Mouse (Mus musculus): ENCODE measurements around the gene Spata17. TPM values are rescaled to one million over a fixed set of nuclear protein-coding genes. Genes with fewer than 3 reads are reported as not detected.

Spata17 gene
- 0.18 TPM in 1 of 2 replicates, not detected in the other for polyA plus RNA-seq (2012; rRNA removed)

DNA sequence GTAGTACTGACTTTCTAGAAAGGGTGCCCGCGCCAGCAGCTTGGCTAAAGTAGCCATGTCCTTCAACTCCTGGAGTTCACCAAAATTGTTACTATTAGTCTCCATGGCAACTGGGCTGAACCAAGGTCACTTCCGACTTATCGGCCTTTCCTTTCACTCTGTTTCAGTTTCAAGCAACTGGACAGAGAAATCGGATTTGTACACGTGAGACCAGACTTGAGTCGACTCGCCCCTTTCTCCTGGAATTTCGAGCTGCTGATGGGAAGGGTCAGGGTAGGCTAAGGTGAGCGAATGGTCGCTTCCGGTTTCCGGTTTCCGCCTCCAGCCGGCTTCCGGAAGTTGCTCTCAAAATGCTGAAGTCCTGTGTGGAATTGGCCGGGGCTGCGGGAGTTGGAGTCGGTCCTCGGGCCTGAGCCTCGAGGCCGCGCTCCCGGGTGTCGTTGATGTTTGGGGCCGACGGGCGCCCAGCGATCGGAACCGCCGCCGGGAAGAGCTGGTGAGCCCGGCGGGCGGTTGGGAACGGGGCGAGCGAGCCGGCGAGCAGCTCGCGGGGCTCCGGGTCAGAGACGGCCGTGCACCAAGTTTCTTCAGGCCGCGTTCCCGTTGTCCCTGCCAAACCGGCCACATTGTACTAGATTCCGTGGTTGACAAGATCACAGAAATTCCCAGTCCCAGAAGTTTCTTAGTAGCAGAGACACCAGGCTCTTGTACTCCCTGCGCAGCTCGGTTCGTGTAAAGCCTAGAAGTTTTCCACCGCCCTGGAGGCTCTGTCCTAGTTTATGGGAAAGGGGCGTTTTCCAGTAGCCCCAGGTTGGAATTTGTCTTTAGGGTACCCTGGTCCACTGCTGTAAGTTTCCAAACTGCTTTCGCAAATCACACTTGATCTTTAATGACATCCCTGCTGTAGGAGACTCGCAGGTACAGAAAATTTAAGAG, at the start of gene Spata17, which contains the start of gene Gpatch2:
TSS of gene Spata17 (minus strand) at position 285 of the 936 bp plus-strand sequence.
TSS of gene Gpatch2 (plus strand) at position 328 of the 936 bp plus-strand sequence.
- DNase-seq (ENCODE audit: low spot score): peak; percentile 61

DNA sequence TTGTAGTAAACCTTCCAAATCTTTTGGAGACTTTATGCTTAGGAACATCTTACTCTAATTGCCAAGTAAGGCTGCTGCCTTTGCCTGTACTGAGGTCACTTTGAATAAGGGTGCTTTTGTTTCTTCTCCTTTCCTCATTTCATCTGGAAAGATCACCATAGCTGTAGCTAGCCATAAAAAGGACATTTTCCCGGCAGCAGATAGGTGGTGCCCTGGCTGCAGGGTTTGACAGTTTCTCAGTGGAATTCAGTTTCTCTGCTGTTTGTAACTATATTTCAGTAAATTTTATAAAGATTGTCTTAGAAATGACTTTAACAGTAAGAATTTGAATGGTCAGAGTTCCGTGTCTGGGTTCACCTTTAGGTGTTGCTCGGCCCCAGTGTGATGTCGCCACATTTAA, 43.5 kb upstream of the Spata17 start:
- no peak for DNase-seq (ENCODE audit: low spot score)

DNA sequence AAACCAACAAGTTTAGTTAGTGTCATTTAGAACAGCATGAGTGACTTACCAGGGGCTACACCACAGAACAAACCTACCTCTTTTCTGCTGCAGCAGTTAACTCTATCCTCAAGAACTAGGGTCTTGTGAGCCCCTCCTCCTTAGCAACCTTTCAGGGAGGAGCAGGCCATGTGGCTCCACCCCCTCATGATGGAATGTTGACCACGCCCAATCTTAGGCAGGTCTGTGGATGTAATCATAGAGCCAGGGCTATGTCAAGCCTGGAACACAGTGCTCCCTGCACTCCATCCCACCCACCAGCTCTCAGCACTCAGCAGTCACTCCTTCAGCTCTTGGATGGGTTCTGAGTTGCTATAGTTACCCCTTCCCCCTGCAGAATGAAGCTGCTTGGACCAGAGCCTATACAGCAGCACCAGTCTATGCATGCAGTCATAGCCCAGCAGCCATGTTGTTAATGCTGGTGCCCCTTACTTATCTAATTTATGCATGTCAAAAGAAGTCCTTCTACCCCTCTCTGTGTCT, 35.5 kb upstream of the Spata17 start:
- DNase-seq (ENCODE audit: low spot score): no peak

DNA sequence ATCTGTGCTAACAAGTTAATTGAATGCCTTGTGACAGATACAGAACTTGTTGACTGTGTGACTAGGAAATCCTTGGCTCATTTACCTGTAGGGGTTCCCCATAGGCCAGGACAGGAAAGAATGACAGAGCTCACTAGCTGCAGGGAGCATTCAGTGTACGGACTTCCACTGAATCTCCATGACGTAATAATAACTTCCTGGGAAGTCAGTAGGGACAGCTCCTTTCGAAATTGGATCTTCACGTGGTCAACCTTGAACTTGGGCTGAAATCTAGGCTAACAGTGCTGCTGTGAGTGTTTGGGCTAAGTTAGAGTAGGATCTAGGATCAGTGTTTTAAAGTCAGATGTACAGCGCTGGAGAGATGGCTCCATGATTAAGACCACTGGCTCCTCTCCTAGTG, 29.5 kb upstream of the Spata17 start:
- DNase-seq (ENCODE audit: low spot score): no peak

DNA sequence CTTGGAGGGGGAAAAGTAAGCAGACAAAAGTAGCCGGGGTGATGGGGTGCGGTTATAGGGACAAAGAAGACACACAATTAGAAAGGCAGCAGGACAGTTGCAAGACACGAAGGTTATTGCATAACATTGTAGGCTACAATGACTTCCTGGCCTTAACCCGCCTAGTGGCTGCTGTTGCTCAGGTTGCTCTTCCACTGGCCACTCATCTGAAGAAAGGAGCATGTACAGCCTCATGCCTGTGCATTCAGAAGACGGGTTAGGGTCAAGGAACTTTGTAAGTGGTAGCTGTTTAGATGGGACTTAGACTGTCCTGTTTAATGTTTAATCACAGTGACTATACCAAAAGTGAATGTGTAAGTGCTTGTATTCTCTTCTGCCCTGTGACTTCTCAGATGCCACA, 26.1 kb upstream of the Spata17 start:
- DNase-seq (ENCODE audit: low spot score): no peak

DNA sequence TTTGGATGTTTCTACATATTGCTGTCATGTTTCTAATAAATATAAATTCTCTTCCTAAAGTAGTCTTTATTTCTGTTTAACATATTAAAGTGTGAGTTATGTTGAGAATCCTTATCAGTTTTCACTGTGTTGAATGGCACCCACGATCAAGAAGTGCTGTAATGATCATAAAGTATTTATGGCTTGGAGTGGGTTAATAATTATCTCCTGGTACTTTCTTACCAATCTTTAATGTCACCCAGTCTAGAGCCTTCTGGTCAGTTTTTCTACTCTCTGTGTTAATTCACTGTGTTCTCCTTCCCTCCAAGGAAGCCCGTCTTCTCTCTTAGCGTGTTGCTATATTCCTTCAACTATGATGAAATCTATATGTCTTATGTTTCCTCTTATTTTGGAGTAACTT, 25.0 kb upstream of the Spata17 start:
- no peak for DNase-seq (ENCODE audit: low spot score)

DNA sequence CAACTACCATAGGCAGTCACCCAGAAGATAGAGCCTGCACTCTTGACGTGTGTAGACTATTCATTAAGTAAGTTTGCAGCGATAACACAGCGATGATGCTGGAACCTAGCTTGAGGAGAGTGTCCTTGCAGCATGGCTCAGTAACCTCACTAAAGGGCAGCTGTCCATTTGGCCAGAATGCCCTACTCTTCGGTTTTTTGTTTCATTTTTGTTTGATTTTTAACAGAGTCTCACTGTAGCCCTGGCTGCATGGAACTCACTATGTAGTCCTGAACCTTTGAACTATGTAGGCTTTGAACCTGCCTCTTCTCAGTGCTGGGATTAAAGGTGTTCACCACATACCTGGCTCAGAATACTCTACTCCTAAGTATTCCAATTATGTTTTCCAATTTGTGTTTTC, 22.8 kb upstream of the Spata17 start:
- DNase-seq (ENCODE audit: low spot score): no peak

DNA sequence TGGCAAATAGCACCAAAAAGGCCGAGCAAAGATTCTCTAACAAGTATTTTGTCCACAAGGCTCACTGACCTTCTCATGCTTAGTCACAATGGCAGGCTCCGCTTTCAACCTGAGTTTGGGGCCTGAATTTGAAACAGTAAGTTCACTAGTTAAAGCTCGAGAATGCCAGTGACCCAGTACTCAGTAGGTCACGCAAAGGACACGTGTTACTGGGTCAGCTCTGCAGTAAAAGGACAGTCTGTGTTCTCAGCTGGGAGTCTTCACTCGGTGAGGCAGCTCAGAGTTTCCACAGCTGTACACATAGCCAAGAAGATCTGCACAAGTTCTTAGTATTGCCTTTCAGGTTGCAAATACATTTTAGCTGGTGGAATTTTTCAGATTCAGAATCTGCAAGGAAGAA, 21.0 kb upstream of the Spata17 start:
- DNase-seq (ENCODE audit: low spot score): no peak

DNA sequence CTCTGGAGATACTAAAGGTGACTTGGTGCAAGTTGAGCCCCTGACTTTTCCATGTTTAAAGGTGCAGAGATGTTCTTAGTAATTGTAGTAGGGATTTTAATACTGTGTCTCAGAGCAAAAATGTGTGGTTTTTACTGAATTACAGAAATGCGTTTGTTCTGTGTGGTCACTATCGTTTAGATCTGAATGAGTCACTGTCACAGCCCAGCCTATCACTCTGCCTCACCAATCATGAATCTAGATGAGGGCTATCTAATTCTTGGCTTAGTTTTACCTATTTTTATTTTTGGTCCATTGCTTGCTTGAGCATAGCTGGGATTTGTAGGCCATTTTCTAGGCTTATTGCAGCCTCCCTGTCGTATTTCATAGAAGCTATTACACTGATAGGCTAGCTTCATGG, 19.9 kb upstream of the Spata17 start:
- no peak for DNase-seq (ENCODE audit: low spot score)

DNA sequence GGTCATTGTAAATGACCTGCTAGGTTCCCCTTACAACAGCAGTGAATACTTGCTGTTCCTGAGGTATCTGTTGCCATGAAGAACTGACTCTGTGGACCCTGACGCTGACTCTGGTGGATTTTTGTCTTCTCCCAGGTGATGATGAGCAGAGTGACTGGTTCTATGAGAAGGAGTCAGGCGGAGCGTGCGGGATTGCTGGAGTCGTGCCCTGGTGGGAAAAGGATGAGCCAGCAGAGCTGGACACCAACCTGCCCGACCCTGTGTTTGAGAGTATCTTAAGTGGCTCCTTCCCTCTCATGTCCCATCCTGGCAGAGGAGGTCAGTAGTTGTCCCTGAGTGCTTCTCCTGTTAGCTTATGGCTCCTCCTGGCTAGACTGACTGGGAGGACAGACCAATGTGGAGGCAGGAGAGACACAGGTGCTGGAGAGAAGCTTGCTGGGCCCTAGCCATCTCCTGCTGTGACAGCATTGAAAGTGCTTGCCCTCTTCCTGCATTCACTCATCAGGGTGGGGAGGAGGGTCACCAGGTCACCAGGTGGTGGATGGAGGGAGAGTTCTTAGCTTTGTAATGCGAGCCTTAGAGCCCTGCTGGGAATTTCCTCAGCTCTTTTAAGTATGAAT, 17.8 kb upstream of the Spata17 start:
- no peak for DNase-seq (ENCODE audit: low spot score)

DNA sequence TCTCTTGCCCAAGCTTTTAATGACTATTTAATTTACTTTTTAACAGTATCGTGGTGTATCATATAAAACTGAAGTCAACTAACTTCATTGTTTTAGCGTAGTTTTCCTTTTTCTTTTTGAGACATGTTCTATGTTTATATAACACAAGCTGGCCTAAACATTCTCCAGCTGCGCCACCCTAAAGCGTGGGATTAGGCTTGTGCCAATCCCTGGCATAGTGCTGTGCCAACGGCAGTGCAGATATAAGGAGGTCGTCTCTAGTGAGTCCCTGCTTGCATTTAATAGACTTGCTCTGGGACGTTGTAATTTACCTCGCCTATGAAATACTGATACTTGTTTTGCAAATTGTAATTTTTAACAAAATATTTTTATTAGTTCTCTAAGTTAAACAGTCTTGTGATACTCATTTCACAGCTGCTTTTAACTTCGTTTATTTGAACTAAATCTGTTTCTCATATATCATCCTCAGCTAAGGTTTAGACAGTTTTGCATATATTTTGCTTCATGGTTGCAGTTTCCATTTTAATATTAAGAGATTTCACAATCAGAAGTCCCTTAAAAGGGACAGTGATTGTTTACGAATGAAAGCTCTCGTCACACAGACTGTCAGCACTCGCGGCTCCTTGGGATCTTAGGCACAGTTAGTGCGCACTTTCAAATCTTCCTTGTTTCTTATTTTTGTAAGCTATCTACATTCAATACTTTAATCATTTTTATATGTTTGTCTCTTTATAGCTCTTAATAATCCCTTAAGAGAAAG, 17.1 kb upstream of the Spata17 start:
- no peak for DNase-seq (ENCODE audit: low spot score)

DNA sequence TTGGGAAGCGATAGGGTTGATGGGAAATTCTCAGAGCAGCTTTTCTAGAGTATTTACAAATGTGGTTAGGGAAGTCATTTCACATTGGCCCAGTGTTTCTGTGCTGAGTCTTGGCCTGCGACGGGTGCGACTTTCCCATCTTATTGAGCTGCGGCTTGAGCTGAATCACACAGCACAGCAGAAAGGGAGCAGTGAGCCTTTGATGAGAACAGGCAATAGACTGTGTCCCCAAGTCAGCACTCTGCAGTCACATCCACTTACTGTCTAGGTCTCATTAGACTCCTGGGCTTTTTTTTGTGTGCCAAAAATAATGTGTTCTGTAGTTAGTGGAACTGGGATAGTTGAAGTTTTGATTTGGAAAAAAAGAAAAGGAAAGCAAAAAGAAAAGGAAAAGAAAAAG, 15.0 kb upstream of the Spata17 start:
- DNase-seq (ENCODE audit: low spot score): no peak

DNA sequence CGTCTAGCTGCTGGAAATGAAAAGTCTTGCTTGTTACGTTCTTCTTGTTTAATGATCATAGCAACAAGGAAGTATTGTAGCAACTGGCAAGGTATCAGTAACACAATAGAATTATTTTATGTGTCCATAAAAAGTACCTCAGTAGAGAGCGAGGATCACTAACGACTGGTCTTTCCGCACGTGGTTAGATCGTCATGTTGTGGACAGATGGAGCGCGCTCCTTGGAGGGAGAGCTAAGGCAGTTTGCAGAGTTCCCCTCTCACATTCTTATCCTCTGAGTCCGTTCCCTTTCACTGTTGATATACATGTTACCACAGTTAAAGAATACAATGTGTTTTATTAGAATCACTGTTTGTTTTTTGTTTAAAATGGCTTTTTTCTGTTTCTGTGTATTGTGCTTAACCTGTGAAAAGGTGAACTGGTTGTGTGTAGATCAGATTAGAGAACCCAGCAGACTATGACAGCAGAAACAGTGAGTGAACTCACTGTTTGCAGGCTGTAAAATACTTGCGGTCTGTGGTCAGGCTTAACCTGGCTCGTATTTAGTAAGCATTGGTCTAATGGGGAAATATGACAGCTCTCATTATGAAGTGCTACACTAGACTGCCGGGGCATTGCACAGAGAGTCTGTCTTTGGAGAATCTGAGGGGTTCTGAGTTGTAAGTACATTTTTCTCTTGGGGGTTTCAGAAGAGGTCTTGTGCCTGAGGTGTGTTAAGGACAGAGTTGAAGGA, 13.3 kb upstream of the Spata17 start:
- no peak for DNase-seq (ENCODE audit: low spot score)

DNA sequence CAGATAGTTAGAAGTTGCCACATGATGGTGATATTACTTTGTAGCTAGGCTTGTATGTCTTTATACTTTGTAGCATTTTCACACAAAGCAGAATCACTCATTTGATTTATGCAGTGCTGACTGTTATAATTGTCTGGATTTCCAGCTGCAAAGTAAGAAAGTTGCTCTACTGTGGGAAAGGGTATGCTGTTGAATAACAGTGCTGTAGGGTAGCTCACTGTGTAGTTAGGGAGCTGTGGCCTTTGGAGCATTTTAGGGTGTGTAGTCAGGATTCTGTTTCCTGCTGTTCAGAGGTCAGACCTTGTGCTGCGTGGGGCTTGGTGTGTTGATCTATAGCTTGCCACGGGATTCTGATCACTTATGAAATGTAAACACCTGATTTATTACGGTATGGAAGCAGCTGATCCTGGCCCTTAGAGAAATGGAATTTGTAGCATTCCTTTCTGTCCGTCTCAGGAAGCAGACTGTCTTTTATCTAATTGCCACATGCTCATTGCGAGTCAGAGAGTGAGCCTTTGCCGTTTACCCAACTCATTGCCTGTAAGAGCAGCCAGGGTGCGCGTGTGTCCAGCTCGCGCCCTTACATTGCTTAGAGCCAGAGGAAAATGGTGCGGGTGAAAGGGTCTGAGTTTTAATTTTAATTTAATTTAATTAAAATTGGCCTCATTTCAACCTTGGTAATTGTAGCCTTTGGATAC, 11.2 kb upstream of the Spata17 start:
- no peak for DNase-seq (ENCODE audit: low spot score)

DNA sequence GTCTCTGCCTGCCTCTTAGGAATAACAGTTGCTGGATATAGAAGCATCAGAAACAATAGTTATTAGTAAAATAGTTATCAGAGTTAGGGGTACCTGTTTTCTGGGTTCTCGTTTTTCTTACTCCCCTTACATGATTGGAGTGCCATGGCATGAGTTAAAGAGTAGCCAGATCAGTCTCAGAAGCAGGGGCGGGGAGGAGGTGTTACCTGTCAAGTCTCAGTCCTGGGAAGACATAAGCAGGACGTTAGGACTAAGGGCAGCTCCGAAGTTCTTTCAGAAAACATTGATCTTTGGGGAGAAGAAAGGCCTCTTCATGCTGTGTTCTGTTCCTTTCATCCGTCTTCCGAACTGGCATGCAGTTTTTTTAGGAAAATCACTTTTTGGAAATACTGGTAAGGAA, 5.5 kb upstream of the Spata17 start:
- no peak for DNase-seq (ENCODE audit: low spot score)

DNA sequence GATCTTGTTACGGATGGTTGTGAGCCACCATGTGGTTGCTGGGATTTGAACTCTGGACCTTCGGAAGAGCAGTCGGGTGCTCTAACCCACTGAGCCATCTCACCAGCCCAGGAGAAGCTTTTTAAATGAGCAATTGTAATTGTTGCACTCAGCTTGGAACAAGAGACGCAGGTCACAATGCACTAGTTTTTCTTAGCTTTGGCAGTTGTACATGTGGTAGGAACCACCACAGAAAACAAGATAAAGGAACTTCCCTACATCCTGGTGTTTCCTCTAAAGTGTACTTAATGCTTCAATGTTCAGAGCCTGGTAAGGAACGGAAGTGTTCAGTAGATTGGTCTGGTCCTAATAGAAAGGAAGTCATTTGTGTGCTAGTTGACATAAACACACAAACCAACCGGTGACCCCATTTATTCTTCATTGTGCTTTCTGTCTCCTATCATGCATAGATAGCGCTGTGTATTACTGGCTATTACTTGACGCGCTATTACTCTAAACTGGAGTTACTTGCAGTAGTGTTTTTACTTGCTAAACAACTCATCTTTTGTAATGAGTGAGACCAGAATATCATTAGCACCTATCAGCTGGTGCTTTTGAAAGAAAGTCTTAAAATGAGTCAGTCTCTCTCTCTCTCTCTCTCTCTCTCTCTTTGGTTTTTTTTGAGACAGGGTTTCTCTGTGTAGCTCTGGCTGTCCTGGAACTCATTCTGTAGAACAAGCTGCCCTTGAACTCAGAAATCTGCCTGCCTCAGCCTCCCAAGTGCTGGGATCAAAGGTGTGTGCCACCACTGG, 1.6 kb upstream of the Spata17 start:
- no peak for DNase-seq (ENCODE audit: low spot score)

DNA sequence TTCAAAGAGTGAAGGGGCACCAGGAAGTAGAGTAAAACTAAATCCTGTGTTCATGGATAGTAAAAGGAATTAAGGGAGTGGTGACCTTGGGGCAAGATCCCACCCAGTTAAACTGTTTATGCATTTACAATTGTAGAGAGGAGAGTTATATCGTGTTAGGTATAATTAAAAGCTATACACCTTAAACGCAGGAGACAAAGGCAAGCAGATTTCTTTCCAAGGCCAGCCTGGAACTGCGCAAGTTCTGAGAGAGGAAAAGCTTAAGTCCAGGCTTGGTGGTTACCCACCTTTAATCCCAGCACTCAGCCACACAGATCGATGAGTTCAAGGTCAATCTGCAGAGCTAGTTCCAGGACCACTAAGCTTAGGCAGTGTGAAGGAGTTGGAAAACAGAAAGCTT, 4.5 kb downstream of the Spata17 start:
- no peak for DNase-seq (ENCODE audit: low spot score)

DNA sequence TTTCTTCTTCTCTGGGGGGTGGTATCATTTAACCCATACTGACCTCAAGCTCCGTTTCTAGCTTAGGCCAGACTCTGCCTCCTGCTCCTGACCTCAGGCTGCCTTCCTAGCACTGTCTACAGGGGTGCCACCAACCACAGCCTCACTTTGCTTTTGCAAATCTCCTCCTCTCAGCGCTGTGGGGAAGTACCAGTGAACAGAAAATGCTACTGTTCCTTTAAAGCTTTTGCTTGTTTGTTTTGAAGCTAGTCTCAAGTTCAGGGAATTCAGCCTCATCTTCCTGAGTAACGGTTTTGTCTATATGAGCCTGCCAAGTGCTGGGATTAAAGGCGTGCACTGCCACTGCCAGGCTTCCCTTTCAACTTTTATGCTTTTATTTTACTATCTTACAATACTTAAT, 5.8 kb downstream of the Spata17 start:
- DNase-seq (ENCODE audit: low spot score): no peak

DNA sequence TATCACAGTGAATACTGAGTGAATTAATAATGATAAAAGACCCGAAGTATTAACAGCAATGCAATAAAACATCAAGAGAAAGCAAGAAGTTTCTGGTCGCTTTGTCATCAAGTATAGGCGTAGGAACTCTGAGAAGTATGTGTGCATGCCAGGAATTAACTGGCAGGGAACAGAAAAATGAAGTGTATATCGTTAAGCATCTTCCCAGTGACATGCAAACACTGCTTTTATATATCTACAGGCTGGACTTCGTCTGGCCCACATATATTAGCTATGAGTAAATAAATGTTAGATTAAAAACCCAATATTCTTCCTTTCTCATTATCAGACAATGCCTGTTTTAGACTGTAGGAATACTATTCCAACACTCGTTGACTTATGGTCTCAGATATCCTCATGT, 9.8 kb downstream of the Spata17 start:
- no peak for DNase-seq (ENCODE audit: low spot score)

DNA sequence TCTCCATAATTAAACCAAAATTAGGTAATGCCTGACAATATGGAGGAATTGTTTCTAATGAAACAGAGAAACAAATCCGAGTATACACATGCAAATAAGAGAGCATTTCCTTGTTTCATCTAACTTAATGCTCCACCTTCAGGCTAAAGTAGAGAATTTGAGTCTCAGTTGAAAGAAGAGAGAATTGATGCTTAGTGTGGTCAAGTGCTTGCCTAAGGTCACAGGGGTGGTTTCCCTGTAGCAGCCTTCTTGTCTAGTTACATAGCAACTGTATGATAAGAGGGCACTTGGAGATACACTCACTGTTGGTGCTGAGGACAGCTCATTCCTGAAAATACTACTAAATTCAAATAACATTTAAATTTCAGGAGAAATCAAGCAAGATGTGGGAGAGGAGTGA, 36.7 kb downstream of the Spata17 start:
- no peak for DNase-seq (ENCODE audit: low spot score)

All from urinary bladder, adult 2 months (tissue).